Mouse (Mus musculus) C2C12 (cell line): ENCODE results near the gene Chd6.

Experiments used
- CEBPB ChIP-seq: IDR thresholded peaks from one replicate; pipeline ENCODE4 v1.6.1; 2011; ENCODE audit warnings: low read depth, mild to moderate bottlenecking, control low read depth, moderate library complexity
- CTCF ChIP-seq: IDR thresholded peaks from one replicate; pipeline ENCODE4 v1.5.1; 2011; ENCODE audit not compliant: control insufficient read depth, insufficient read depth, insufficient read length
- MAX ChIP-seq: IDR thresholded peaks from one replicate; pipeline ENCODE4 v1.6.1; 2011; ENCODE audit warnings: mild to moderate bottlenecking, control low read depth
- MYOG ChIP-seq: IDR thresholded peaks from one replicate; pipeline ENCODE4 v1.6.1; 2011; ENCODE audit not compliant: control insufficient read depth, insufficient read length; ENCODE audit errors: extremely low read depth
- USF1 ChIP-seq: IDR thresholded peaks from one replicate; pipeline ENCODE4 v1.6.1; 2011; ENCODE audit warnings: low read depth, mild to moderate bottlenecking, control low read depth, moderate library complexity

GRCm38 (mm10) chr2:161037766-161038165, 71.1 kb downstream of the Chd6 start:
- no peak for TF ChIP-seq CTCF
- TF ChIP-seq CEBPB: no peak
- no peak for TF ChIP-seq MAX
- TF ChIP-seq MYOG: no peak
- no peak for TF ChIP-seq USF1
